Mouse (Mus musculus) forebrain, embryonic 12.5 days (tissue): ENCODE data around the gene Ift122. TPM values are rescaled to one million over a fixed set of nuclear protein-coding genes. Genes with fewer than 3 reads are reported as not detected.
"Not testable (repeated sequence)": the region's sequence is repeated elsewhere in the genome, so short reads cannot be mapped to it uniquely, and the experiment has no call there.

Source experiments
- ATAC-seq: fragments of 200-750 bp; cut with Nextera tagmentation; 2 replicates; pipeline ENCODE4 v1.8.0; 2017; ENCODE audit warnings: moderate TSS enrichment; ENCODE audit not compliant: low FRiP score
- H3K27ac ChIP-seq: fragments of 300-500 bp; sonication (generic); 2 replicates; pipeline ENCODE4 v1.5.1; 2016; ENCODE audit warnings: mild to moderate bottlenecking
- H3K27me3 ChIP-seq: fragments of 300-500 bp; sonication (generic); 2 replicates; pipeline ENCODE4 v1.6.1; 2016; ENCODE audit warnings: mild to moderate bottlenecking
- H3K36me3 ChIP-seq: fragments of 300-500 bp; sonication (generic); replicated peaks from 2 replicates; pipeline ENCODE4 v1.6.1; 2016; ENCODE audit warnings: mild to moderate bottlenecking
- H3K4me1 ChIP-seq: fragments of 300-500 bp; sonication (generic); 2 replicates; pipeline ENCODE4 v1.6.1; 2016
- H3K4me2 ChIP-seq: fragments of 300-500 bp; sonication (generic); 2 replicates; pipeline ENCODE4 v1.6.1; 2016; ENCODE audit warnings: mild to moderate bottlenecking, moderate library complexity
- H3K4me3 ChIP-seq: fragments of 300-500 bp; sonication (generic); replicated peaks from 2 replicates; pipeline ENCODE4 v1.5.1; 2016; ENCODE audit warnings: mild to moderate bottlenecking
- H3K9ac ChIP-seq: fragments of 300-500 bp; sonication (generic); 2 replicates; pipeline ENCODE4 v1.6.1; 2016; ENCODE audit warnings: mild to moderate bottlenecking
- H3K9me3 ChIP-seq: fragments of 300-500 bp; sonication (generic); 2 replicates; pipeline ENCODE4 v1.6.1; 2016
- WGBS: fragments of 180-500 bp; shearing (Covaris S2); methylation state at CpG from one replicate; pipeline ENCODE4 v1.1.7; 2016; 5-methylcytosine and 5-hydroxymethylcytosine counted together
- polyA plus RNA-seq: library from polyadenylated mRNA; unstranded; fragments of >200 nt; fragmentation: Nextera tagmentation; extraction: Ambion mirVana; gene quantifications from 2 replicates; pipeline ENCODE4 v1.2.1, GENCODE M21; 2016

The Ift122 gene
- polyA plus RNA-seq, 1 experiment from 2014 or later: 29.9 TPM

DNA sequence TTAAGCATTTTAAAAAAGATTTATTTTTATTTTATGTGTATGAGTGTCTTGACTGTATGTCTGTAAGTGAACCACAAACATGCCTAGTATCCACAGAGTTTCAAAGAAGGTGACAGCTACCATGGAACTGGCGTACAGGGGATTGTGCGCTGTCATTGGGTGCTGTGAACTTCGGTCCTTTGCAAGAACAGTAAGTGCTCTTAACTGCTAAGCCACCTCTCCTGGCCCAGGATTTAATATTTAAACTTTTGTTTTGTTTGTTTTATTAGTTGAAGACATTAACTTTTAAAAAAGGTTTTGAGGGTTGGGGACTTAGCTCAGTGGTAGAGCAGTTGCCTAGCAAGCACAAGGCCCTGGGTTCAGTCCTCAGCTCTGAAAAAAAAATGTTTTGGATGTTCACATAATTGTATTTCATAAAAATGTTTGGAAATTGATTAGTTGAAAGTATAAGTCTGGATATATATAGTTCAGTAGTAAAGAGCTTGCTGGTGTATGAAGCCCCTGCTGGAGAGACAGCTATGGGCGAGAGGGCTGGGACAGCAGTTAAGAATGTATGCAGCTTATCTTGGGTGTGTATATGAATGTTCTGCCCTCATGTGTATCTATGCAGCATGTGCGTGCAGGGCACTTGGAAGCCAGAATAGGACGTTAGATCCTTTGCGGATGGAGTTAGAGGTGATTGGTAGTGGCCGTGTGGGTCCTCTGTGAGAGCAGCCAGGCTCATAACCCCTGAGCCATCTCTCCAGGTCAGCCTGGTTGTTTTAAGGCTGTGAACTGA lies 31.9 kb upstream of the Ift122 start:
- WGBS: 88% methylated on average over 8 of the region's 8 CpGs
- H3K9me3 ChIP-seq: no peaks in the 10 kb centered on the region
- H3K4me1 ChIP-seq: no peaks in the 10 kb centered on the region
- no peaks in the 10 kb centered on the region for H3K27me3 ChIP-seq
- no peak overlapping the region for H3K27ac ChIP-seq
- H3K9ac ChIP-seq: no peak overlapping the region
- no peak for ATAC-seq
- H3K36me3 ChIP-seq: no peaks in the 10 kb centered on the region
- no peak overlapping the region for H3K4me2 ChIP-seq
- no peak overlapping the region for H3K4me3 ChIP-seq

GRCm38 (mm10) chr6:115823850-115824464 lies 29.3 kb upstream of the Ift122 start:
- not testable (repeated sequence) for H3K27me3 ChIP-seq, H3K4me3 ChIP-seq
- 3% methylated on average over 5 of the region's 11 CpGs for WGBS

DNA sequence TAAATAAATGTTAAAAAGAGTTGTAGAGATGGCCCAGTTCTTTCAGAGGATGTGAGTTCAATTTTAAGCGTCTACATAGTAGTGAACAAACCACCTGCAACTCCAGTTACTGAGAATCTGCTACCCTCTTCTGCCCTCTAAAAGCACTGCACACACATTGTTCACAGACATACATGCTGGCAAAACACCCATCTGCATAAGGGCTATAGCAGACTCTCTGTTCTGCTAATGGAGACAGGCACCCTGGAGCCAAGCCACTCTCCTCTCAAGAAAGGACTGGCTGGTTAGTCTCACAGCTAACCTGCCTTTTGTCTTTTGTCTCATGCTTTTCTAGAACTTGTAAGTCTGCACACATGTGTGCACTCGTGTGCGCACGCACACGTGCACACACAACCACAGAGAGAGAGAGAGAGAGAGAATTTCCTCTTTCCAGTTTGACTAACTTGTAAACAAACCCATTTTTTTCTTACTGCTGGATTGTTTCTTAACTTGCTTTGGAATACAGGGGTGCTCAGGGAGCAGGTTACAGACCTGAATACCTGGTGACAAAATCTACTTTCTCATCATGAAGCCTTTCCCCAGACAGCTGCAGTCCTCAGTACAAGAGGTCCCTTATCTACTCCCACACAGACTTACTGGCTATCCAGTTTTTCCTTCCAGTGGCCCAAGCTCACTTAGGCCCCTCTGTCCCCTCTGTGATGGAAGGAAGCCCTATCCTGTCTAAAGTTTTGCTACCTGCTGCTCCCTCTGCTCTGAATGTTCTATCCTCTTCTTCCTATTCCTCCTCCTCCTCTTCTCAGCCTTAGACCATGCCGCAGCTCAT lies 22.3 kb upstream of the Ift122 start:
- H3K9ac ChIP-seq: no peak overlapping the region
- no peaks in the 10 kb centered on the region for H3K4me1 ChIP-seq
- no peaks in the 10 kb centered on the region for H3K9me3 ChIP-seq
- no peaks in the 10 kb centered on the region for H3K36me3 ChIP-seq
- no peak for ATAC-seq
- H3K4me3 ChIP-seq: no peak overlapping the region
- no peak overlapping the region for H3K27ac ChIP-seq
- 78% methylated on average over 6 of the region's 6 CpGs for WGBS
- H3K4me2 ChIP-seq: no peak overlapping the region
- H3K27me3 ChIP-seq: no peaks in the 10 kb centered on the region

More at GRCm38 (mm10) chr6:115823850-115824464, 29.3 kb upstream of the Ift122 start:
- H3K27ac ChIP-seq, H3K36me3 ChIP-seq, H3K9me3 ChIP-seq, H3K9ac ChIP-seq, H3K4me1 ChIP-seq: not testable (repeated sequence)
- ATAC-seq: peak; percentile 88
- peak overlapping the region; percentile 34; the same call in 1 of the 2 replicates for H3K4me2 ChIP-seq

- Histone ChIP-seq H3K9ac (no peak overlapping the region), H3K36me3 (no peaks in the 10 kb centered on the region), H3K4me1 (no peaks in the 10 kb centered on the region), H3K27me3 (no peaks in the 10 kb centered on the region), H3K27ac (no peak overlapping the region), H3K9me3 (no peaks in the 10 kb centered on the region), H3K4me2 (no peak overlapping the region), H3K4me3 (no peak overlapping the region)
- 92% methylated on average over 2 of the region's 2 CpGs for WGBS
- no peak for ATAC-seq
Measured at GRCm38 (mm10) chr6:115832152-115832850, 21.0 kb upstream of the Ift122 start.

DNA sequence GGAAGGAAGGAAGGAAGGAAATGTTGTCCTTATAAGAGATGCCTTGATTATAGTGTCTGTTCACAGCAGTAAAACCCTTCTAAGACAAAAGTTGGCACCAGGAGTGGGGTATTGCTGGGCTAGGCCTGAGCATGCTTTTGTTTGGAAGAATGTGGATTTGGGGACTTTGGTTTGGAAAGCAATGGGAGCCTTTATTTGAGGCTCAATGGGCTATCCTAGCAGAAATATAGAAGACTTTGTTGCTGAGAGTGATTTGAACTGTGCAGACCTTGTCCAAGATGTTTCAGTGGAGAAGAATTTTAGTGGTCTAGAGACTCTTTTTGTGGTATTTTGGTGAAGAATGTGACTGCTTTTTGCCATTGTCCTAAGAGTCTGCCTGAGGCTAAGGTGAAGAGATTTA lies 19.4 kb upstream of the Ift122 start:
- Histone ChIP-seq H3K4me2 (no peak overlapping the region), H3K27ac (no peak overlapping the region), H3K27me3 (no peaks in the 10 kb centered on the region), H3K4me1 (peaks cover 14% of the 10 kb centered on the region), H3K4me3 (no peak overlapping the region), H3K9ac (no peak overlapping the region), H3K9me3 (no peaks in the 10 kb centered on the region), H3K36me3 (no peaks in the 10 kb centered on the region)
- no peak for ATAC-seq

DNA sequence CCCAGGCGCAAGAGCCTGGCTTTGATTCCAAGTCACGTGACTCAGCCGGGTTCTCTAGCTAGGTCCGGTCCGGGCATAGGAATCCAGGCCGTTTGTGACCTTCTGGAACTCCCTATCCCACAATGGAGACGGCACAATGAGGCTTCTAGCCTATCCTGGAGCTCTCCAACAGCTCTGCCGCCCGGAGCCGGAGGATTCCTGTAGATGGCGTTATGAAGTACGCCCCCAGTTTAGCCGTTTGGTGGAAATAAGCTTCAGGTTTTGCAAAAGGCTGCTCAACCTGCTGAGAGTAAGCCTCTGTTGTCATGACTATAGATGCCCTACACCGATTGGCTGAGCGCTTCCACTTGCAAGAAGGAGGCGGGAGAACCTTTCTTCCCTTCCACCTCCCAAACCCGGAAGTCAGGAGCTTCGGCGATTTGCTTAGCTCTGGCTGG lies 15.1 kb upstream of the Ift122 start, which contains the start of gene Efcab12:
TSS of gene Efcab12 (minus strand) at position 252 of the 437 bp plus-strand sequence.
- Histone ChIP-seq H3K4me1 (peaks cover 14% of the 10 kb centered on the region), H3K4me2 (peak within 1 kb of the TSS; percentile 58), H3K4me3 (peak within 1 kb of the TSS; percentile 36), H3K27ac (peak within 1 kb of the TSS; percentile 76), H3K9me3 (no peaks in the 10 kb centered on the region), H3K36me3 (peaks cover 18% of the 10 kb centered on the region), H3K9ac (peak within 1 kb of the TSS; percentile 30; the same call in 1 of the 2 replicates), H3K27me3 (no peaks in the 10 kb centered on the region)
- peak; percentile 93 for ATAC-seq
- WGBS: 1% methylated on average over 19 of the region's 19 CpGs

DNA sequence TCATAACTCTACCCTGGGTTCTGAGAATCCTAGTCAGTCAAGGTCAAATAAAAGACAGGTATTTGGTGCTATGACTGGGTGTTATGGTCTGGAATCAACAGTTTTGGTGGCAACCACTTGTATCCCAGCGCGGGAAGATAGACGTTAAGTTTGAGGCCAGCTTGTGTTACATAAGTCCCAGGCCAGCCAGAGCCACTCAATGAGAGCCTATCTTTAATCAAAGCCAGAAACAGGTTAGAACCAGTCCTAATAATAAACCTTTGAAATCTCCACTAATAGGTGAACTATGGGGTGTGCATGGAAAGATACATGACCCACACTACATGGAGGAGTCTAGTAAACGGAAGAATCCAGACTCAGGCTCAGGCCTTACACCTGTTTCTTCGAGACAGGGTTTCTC lies 14.5 kb upstream of the Ift122 start:
- H3K4me1 ChIP-seq: peaks cover 14% of the 10 kb centered on the region
- ATAC-seq: peak; percentile 10; the same call in 1 of the 2 replicates
- peak overlapping the region; percentile 58 for H3K4me2 ChIP-seq
- 59% methylated on average over 5 of the region's 5 CpGs for WGBS
- H3K27ac ChIP-seq: no peak overlapping the region
- H3K9me3 ChIP-seq: no peaks in the 10 kb centered on the region
- no peaks in the 10 kb centered on the region for H3K27me3 ChIP-seq
- no peak overlapping the region for H3K9ac ChIP-seq
- peaks cover 23% of the 10 kb centered on the region for H3K36me3 ChIP-seq
- H3K4me3 ChIP-seq: peak overlapping the region; percentile 36; the same call in 1 of the 2 replicates

- no peaks in the 10 kb centered on the region for H3K9me3 ChIP-seq
- 95% methylated on average over 4 of the region's 4 CpGs for whole genome bisulfite sequencing
- peaks cover 48% of the 10 kb centered on the region for H3K36me3 ChIP-seq
- H3K9ac ChIP-seq: no peak overlapping the region
- no peak overlapping the region for H3K4me3 ChIP-seq
- H3K4me2 ChIP-seq: no peak overlapping the region
- ATAC-seq: no peak
- no peak overlapping the region for H3K27ac ChIP-seq
- no peaks in the 10 kb centered on the region for H3K27me3 ChIP-seq
- no peaks in the 10 kb centered on the region for H3K4me1 ChIP-seq
Measured at GRCm38 (mm10) chr6:115845006-115845405, 8.3 kb upstream of the Ift122 start.

DNA sequence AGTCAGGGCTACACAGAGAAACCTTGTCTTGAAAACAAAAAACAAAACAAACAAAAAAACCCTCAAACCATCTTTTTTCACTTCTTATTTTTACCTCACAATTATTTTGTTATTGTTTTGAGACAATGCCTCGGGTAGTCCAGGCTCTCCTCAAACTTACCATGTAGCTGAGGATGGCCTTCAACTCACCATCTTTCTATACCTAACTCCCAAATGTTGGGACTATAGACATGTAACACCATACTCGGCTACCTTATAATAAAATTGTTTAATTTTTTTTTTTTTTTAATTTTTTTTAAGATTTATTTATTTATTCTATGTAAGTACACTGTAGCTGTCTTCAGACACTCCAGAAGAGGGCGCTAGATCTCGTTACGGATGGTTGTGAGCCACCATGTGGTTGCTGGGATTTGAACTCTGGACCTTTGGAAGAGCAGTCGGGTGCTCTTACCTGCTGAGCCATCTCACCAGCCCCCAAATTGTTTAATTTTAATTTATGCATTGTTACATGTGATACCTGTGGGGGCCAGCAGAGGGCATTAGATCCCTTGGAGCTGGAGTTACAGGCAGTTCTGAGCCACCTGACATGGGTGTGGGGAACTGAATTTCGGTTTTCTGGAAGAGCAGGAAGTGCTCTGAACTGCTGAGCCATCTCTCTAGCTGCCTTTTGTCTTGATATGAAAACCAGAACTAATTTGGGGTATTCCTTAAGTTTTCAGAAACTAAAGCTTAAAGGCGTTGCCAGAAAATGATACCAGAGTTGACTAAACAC lies 6.4 kb upstream of the Ift122 start:
- Histone ChIP-seq H3K9ac (no peak overlapping the region), H3K27ac (no peak overlapping the region), H3K4me2 (no peak overlapping the region), H3K4me1 (peaks cover 2% of the 10 kb centered on the region), H3K27me3 (no peaks in the 10 kb centered on the region), H3K4me3 (no peak overlapping the region), H3K36me3 (peaks cover 51% of the 10 kb centered on the region), H3K9me3 (no peaks in the 10 kb centered on the region)
- 0 out of 2 replicates have a peak, but pooled peaks have one; percentile 20 for ATAC-seq
- 47% methylated on average over 8 of the region's 8 CpGs for WGBS

GRCm38 (mm10) chr6:115848598-115849304 lies 4.5 kb upstream of the Ift122 start:
- H3K9ac ChIP-seq: no peak overlapping the region
- H3K4me3 ChIP-seq: no peak overlapping the region
- H3K9me3 ChIP-seq: no peaks in the 10 kb centered on the region
- no peak overlapping the region for H3K27ac ChIP-seq
- H3K4me2 ChIP-seq: no peak overlapping the region
- peaks cover 13% of the 10 kb centered on the region for H3K4me1 ChIP-seq
- H3K36me3 ChIP-seq: peaks cover 32% of the 10 kb centered on the region
- no peak for ATAC-seq
- WGBS: 96% methylated on average over 10 of the region's 10 CpGs
- H3K27me3 ChIP-seq: no peaks in the 10 kb centered on the region
